Mouse (Mus musculus) layer of hippocampus, postnatal 25 days (tissue): ENCODE data around the gene Uqcc1. TPM values are rescaled to one million over a fixed set of nuclear protein-coding genes. Genes with fewer than 3 reads are reported as not detected.
"Not testable (repeated sequence)": the region's sequence is repeated elsewhere in the genome, so short reads cannot be mapped to it uniquely, and the experiment has no call there.

ENCODE experiments used
- DNase-seq, 2 experiments: peaks; one replicate each; pipeline ENCODE4 v3.0.0; 2022; ENCODE audit warnings: mixed read lengths in 2 of 2, low spot score in 1 of 2; ENCODE audit errors: extremely low spot score in 1 of 2
- total RNA-seq, 2 experiments: library from RNA; stranded (reverse); gene quantifications; 2 replicates each; pipeline ENCODE4 v1.2.3; 2021

Uqcc1 gene
- total RNA-seq, 2 experiments from 2014 or later, result 60.8 to 74.1 TPM

- no peak for DNase-seq
These were observed 9.9 kb upstream of the Uqcc1 start for GRCm38 (mm10) chr2:155939897-155940529.

GRCm38 (mm10) chr2:155928711-155929345 is 1.3 kb downstream of the Uqcc1 start:
- DNase-seq, result no peak

- not testable (repeated sequence) for DNase-seq
These were observed 4.9 kb downstream of the Uqcc1 start for GRCm38 (mm10) chr2:155925213-155925612.

GRCm38 (mm10) chr2:155923143-155923542 is 7.0 kb downstream of the Uqcc1 start:
- DNase-seq, result no peak

GRCm38 (mm10) chr2:155914684-155915083 is 15.4 kb downstream of the Uqcc1 start:
- no peak for DNase-seq

- DNase-seq, result no peak
These were observed 26.5 kb downstream of the Uqcc1 start for GRCm38 (mm10) chr2:155903632-155904008.

GRCm38 (mm10) chr2:155902989-155903631 is 27.0 kb downstream of the Uqcc1 start:
- DNase-seq, result no peak

GRCm38 (mm10) chr2:155895046-155895735 is 34.9 kb downstream of the Uqcc1 start:
- DNase-seq, result no peak

GRCm38 (mm10) chr2:155894307-155895045 is 35.6 kb downstream of the Uqcc1 start:
- DNase-seq, result no peak

GRCm38 (mm10) chr2:155886776-155887175 is 43.3 kb downstream of the Uqcc1 start:
- DNase-seq, result no peak

- DNase-seq, result no peak
These were observed 44.8 kb downstream of the Uqcc1 start for GRCm38 (mm10) chr2:155885271-155885697.

GRCm38 (mm10) chr2:155882087-155882486 is 48.0 kb downstream of the Uqcc1 start:
- no peak for DNase-seq

- no peak for DNase-seq
These were observed 50.9 kb downstream of the Uqcc1 start for GRCm38 (mm10) chr2:155878964-155879876.

GRCm38 (mm10) chr2:155873636-155874035 is 56.5 kb downstream of the Uqcc1 start:
- no peak for DNase-seq

GRCm38 (mm10) chr2:155872930-155873507 is 57.1 kb downstream of the Uqcc1 start:
- no peak for DNase-seq

GRCm38 (mm10) chr2:155872486-155872885 is 57.6 kb downstream of the Uqcc1 start:
- no peak for DNase-seq

- DNase-seq, result no peak
These were observed 60.3 kb downstream of the Uqcc1 start for GRCm38 (mm10) chr2:155869772-155870171.

- DNase-seq, result no peak
These were observed 61.8 kb downstream of the Uqcc1 start for GRCm38 (mm10) chr2:155868320-155868719.

GRCm38 (mm10) chr2:155863301-155863867 is 66.7 kb downstream of the Uqcc1 start:
- no peak for DNase-seq
